Mouse (Mus musculus) kidney, postnatal 14 days (tissue): ENCODE data around the gene Lrrc1.

Experiments
- DNase-seq: peaks from one replicate; pipeline ENCODE4 v3.0.0; 2022; ENCODE audit warnings: mixed read lengths

Gene Lrrc1

GRCm38 (mm10) chr9:77499084-77499483, 45.6 kb downstream of the Lrrc1 start:
- DNase-seq: no peak

- no peak for DNase-seq
Measured at GRCm38 (mm10) chr9:77498406-77498805, 46.3 kb downstream of the Lrrc1 start.

GRCm38 (mm10) chr9:77497173-77497572, 47.5 kb downstream of the Lrrc1 start:
- no peak for DNase-seq

GRCm38 (mm10) chr9:77496540-77497062, 48.1 kb downstream of the Lrrc1 start:
- DNase-seq: no peak

GRCm38 (mm10) chr9:77494307-77494706, 50.4 kb downstream of the Lrrc1 start:
- no peak for DNase-seq

GRCm38 (mm10) chr9:77488611-77489010, 56.1 kb downstream of the Lrrc1 start:
- no peak for DNase-seq

- DNase-seq: no peak
Measured at GRCm38 (mm10) chr9:77487427-77487826, 57.2 kb downstream of the Lrrc1 start.

- no peak for DNase-seq
Measured at GRCm38 (mm10) chr9:77485915-77486314, 58.8 kb downstream of the Lrrc1 start.

GRCm38 (mm10) chr9:77484751-77485150, 59.9 kb downstream of the Lrrc1 start:
- no peak for DNase-seq

GRCm38 (mm10) chr9:77483559-77483958, 61.1 kb downstream of the Lrrc1 start:
- DNase-seq: no peak

- no peak for DNase-seq
Measured at GRCm38 (mm10) chr9:77482281-77482680, 62.4 kb downstream of the Lrrc1 start.

GRCm38 (mm10) chr9:77481380-77481779, 63.3 kb downstream of the Lrrc1 start:
- DNase-seq: no peak

- no peak for DNase-seq
Measured at GRCm38 (mm10) chr9:77480574-77481319, 63.9 kb downstream of the Lrrc1 start.

- no peak for DNase-seq
Measured at GRCm38 (mm10) chr9:77480001-77480400, 64.7 kb downstream of the Lrrc1 start.

- no peak for DNase-seq
Measured at GRCm38 (mm10) chr9:77478166-77478920, 66.3 kb downstream of the Lrrc1 start.

- no peak for DNase-seq
Measured at GRCm38 (mm10) chr9:77474535-77474934, 70.1 kb downstream of the Lrrc1 start.

GRCm38 (mm10) chr9:77472557-77472956, 72.1 kb downstream of the Lrrc1 start:
- no peak for DNase-seq

GRCm38 (mm10) chr9:77471646-77472220, 72.9 kb downstream of the Lrrc1 start:
- no peak for DNase-seq

GRCm38 (mm10) chr9:77469791-77470607, 74.7 kb downstream of the Lrrc1 start:
- DNase-seq: peak; percentile 61

GRCm38 (mm10) chr9:77466926-77467325, 77.7 kb downstream of the Lrrc1 start:
- DNase-seq: no peak

- no peak for DNase-seq
Measured at GRCm38 (mm10) chr9:77465401-77465800, 79.3 kb downstream of the Lrrc1 start.

GRCm38 (mm10) chr9:77463861-77464260, 80.8 kb downstream of the Lrrc1 start:
- peak; percentile 76 for DNase-seq

- DNase-seq: no peak
Measured at GRCm38 (mm10) chr9:77463195-77463594, 81.5 kb downstream of the Lrrc1 start.
